Mouse (Mus musculus): ENCODE measurements around the gene Cox19.

- TF ChIP-seq CTCF (IDR thresholded peaks at IDR 0.05) = no peak
- TF ChIP-seq POLR2A (IDR thresholded peaks at IDR 0.05; ENCODE audit: insufficient read depth, low read depth, low read length) = no peak
- TF ChIP-seq EP300 (IDR thresholded peaks at IDR 0.05; ENCODE audit: insufficient read depth, low read depth, low read length) = no peak
These were observed 2.7 kb upstream of the Cox19 start for GRCm38 (mm10) chr5:139353946-139354345.

All from heart, adult 2 months (tissue).